Mouse (Mus musculus): ENCODE data around the gene Olfr481.

- TF ChIP-seq POLR2A (IDR thresholded peaks at IDR 0.05; ENCODE audit: borderline replicate concordance, extremely low read depth, insufficient read depth, insufficient read length, poor library complexity, severe bottlenecking): no peak
- TF ChIP-seq CTCF (IDR thresholded peaks at IDR 0.05; ENCODE audit: borderline replicate concordance, extremely low read depth, insufficient read depth, insufficient read length): no peak
Measured at GRCm38 (mm10) chr7:108120681-108121080, 41.0 kb downstream of the Olfr481 start.
